Mouse (Mus musculus) 3T3-L1 (cell line): Measurements from ENCODE around the gene Atp2b4.

Source experiments
- DNase-seq: peaks from one replicate; pipeline ENCODE4 v3.0.0-alpha.2; 2015; ENCODE audit warnings: low read depth, low spot score

The Atp2b4 gene

GRCm38 (mm10) chr1:133800948-133801393, at the start of gene Atp2b4:
Atp2b4 (minus strand) TSS chr1:133801041.
- DNase-seq, result peak; percentile 55

- DNase-seq, result no peak
Observed at GRCm38 (mm10) chr1:133844734-133845133, 43.9 kb upstream of the Atp2b4 start.

- DNase-seq, result no peak
Observed at GRCm38 (mm10) chr1:133843900-133844299, 43.1 kb upstream of the Atp2b4 start.

GRCm38 (mm10) chr1:133843370-133843769, 42.5 kb upstream of the Atp2b4 start:
- peak; percentile 87 for DNase-seq

GRCm38 (mm10) chr1:133842074-133842725, 41.4 kb upstream of the Atp2b4 start:
- no peak for DNase-seq

GRCm38 (mm10) chr1:133841171-133841926, 40.5 kb upstream of the Atp2b4 start:
- DNase-seq, result peak; percentile 24

GRCm38 (mm10) chr1:133840530-133840929, 39.7 kb upstream of the Atp2b4 start:
- no peak for DNase-seq

- DNase-seq, result peak; percentile 60
Observed at GRCm38 (mm10) chr1:133834309-133834708, 33.5 kb upstream of the Atp2b4 start.

GRCm38 (mm10) chr1:133832781-133833180, 31.9 kb upstream of the Atp2b4 start:
- no peak for DNase-seq

- DNase-seq, result no peak
Observed at GRCm38 (mm10) chr1:133826193-133826592, 25.4 kb upstream of the Atp2b4 start.

- no peak for DNase-seq
Observed at GRCm38 (mm10) chr1:133825543-133825942, 24.7 kb upstream of the Atp2b4 start.

GRCm38 (mm10) chr1:133825140-133825539, 24.3 kb upstream of the Atp2b4 start:
- no peak for DNase-seq

GRCm38 (mm10) chr1:133821144-133821543, 20.3 kb upstream of the Atp2b4 start:
- no peak for DNase-seq

GRCm38 (mm10) chr1:133820100-133820499, 19.3 kb upstream of the Atp2b4 start:
- no peak for DNase-seq

- DNase-seq, result no peak
Observed at GRCm38 (mm10) chr1:133818531-133818930, 17.7 kb upstream of the Atp2b4 start.

GRCm38 (mm10) chr1:133815747-133816491, 15.1 kb upstream of the Atp2b4 start:
- peak; percentile 87 for DNase-seq

GRCm38 (mm10) chr1:133809376-133809775, 8.5 kb upstream of the Atp2b4 start:
- DNase-seq, result no peak

GRCm38 (mm10) chr1:133808020-133808419, 7.2 kb upstream of the Atp2b4 start:
- no peak for DNase-seq

- DNase-seq, result no peak
Observed at GRCm38 (mm10) chr1:133801743-133802142, 902 bp upstream of the Atp2b4 start.

GRCm38 (mm10) chr1:133800512-133800911, 329 bp downstream of the Atp2b4 start:
- DNase-seq, result no peak

- no peak for DNase-seq
Observed at GRCm38 (mm10) chr1:133799686-133800445, 975 bp downstream of the Atp2b4 start.
